Mouse (Mus musculus): Measurements from ENCODE around the gene Tfap2a.

Gene Tfap2a

DNA sequence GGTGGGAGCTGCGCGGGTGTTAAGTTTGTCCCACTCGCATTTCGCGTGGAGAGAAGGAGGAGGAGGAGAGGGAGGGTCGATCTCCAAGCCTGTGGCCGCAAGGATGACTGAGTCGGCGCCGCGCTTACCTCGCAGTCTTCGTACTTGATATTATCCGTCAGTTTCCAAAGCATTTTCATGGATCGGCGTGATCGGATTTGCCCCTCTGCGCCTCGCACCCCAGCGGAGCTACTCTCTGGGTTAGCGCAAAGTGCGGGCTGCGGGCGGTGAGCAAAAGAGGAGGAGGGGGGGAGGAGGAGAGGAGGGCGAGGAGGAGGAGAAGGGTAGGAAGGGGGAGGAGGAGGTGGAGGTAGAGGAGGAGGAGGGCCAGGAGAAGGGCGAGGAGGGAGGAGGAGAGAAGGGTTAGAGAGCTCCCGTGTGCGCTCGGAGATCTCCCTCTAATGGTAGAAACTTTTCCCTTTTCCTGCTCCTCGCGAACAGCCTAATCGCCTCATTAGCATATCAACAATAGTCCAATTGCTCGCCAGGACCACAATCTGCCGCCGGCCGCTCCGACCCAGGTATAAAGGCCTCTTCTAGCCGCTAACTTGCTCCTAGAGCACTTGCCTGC lies 4.5 kb downstream of the Tfap2a start:
- no peak for DNase-seq

- no peak for DNase-seq
Observed at GRCm38 (mm10) chr13:40732816-40733541, 5.2 kb downstream of the Tfap2a start.

DNA sequence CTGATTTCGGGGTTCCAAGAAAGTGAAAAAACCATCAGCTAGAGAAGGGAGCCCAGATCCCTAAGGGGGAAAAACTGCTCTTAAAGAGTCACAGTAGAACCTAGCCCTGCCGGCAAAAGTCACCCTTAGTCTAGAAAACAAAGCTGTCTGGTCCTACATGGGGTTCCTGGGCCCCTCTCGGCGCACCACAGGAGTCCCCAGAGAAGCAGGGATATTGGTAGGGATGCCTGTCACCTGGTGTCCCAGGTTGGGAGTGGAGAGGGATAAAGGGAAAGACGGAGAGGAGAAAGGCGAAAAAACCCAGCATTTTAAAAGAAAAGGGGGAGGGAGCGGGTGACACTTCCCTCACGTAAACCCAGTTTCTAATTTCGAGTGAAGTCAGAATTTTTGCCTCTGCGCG lies 6.1 kb downstream of the Tfap2a start:
- DNase-seq = no peak

DNA sequence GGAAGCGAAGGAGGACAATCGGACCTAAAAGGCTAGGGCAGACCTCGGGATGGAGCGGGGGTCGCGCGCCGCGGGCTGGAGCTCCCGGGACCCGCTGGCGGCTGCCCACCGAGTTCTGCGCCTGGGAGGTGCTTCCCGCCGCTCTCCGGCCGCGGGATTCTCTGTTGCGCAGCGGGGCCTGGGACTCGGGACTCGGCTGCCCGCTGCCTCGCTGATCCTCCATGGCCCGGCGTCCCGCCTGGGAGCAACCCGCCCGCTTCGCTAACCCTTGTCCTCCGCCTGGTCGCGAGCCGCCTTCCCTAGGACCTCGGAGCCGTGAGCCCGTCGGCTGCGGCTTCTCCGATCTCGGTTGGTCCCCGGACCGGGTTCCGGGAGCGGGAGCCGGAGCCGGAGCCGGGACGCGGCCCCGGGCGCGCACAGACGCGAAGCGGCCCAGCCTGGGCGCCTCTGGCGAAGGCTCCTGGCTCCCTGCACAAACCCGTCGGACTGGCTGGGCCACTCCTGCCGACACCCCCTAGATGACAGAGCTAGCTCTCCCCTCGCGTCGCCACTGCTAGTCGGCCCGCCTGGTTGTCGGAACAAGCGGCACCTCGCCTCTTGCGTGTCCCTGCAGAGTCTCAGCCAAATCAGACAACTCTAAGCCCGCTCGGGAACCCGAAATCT lies 6.9 kb downstream of the Tfap2a start:
- no peak for DNase-seq

- DNase-seq = no peak
Observed at GRCm38 (mm10) chr13:40730651-40731178, 7.5 kb downstream of the Tfap2a start.

- no peak for DNase-seq
Observed at GRCm38 (mm10) chr13:40729592-40730431, 8.4 kb downstream of the Tfap2a start.

DNA sequence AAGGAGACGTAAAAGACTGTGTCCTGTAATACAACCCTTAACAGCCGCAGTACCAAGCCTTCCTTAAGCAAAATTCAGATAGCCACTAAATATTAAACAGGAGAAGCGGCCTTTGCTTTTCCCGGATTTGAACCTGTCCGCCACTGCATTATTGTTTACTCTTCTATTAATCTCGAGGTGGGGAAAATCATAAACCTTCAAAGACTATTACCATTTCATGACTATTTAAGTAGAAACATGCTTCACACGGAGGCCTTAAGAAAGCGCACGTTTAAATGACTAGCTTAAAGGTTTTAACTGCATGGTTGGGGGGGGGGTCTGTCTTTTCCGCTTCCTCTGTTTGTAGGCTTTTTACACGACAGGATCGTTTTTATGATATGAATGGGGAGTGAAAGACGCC lies 9.1 kb downstream of the Tfap2a start:
- no peak for DNase-seq

- no peak for DNase-seq
Observed at GRCm38 (mm10) chr13:40728626-40728990, 9.6 kb downstream of the Tfap2a start.

GRCm38 (mm10) chr13:40727731-40728625 lies 10.2 kb downstream of the Tfap2a start:
- DNase-seq = no peak

- no peak for DNase-seq
Observed at GRCm38 (mm10) chr13:40725924-40726323, 12.3 kb downstream of the Tfap2a start.

DNA sequence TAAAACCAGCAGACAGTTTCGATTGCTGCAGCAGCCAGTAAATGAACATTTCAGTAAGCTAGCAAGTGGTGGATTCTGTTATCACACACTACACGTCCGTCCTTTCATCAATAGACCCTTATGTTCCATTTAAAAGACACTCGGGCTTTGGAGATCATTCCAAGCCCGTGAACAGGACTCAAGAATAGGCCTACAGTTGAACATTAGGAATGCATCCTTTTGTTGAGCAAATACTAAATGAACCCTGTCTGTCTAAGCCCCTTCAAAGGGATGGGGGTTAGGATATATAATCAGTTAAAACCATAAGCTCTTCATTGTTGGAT lies 14.6 kb downstream of the Tfap2a start:
- no peak for DNase-seq

DNA sequence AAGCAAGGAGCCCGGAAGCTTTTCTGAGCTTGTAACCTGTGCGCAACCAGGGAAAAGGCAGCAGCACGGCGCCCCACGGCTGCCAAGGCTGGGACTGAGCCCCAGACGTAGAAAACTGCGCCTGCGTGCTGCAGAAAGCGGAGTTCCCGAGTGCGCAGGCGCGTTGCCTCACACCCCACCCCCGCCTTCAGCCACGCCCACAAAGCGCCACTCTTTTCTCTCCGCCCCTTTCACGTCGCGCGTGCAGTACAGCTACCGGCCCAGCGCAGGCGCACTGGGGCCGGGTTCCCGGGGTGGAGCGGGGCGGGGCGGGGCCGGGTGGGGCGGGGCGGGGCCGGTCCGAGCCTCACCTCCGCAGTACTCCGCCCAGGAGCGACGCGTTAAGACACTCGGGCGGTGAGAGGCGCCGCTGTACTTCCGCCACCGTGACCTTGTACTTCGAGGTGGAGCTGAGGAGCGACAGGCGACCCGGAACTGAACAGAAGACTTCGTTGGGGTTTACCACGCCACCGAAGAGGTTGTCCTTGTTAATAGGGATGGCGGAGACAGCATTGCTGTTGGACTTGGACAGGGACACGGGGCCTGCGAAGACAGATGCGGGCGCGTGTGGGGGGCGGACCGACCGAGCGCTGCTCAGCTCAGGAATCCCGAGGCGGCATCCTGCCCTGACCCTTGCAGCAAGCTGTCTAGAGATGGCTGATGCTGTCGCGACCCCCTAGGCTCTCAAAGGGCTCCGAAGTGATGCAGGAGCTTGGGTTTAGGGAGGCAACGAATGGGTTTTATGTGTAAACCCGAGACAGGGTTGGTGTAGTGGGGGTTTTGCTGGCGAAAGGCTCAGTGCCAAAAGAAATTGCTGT lies 15.2 kb downstream of the Tfap2a start:
- DNase-seq = peak; percentile 75 to 82

DNA sequence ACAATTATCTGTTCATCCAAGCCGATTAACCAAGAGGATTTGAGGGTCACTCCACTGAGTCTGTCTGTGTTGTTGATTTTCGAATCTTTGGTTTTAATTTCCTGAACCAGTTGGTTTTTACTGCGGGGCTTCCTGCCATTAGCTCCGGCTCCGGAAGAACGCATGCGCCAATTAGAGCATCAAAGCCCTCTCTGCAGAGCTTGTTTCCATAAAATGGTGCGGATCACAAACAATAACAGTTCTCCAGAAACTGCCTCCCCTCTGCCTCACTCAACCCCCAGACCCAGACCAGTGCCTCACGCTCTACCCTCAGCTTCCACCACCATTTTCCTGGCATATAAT lies 18.5 kb downstream of the Tfap2a start:
- DNase-seq = no peak

GRCm38 (mm10) chr13:40719066-40719740 lies 19.0 kb downstream of the Tfap2a start:
- no peak for DNase-seq

DNA sequence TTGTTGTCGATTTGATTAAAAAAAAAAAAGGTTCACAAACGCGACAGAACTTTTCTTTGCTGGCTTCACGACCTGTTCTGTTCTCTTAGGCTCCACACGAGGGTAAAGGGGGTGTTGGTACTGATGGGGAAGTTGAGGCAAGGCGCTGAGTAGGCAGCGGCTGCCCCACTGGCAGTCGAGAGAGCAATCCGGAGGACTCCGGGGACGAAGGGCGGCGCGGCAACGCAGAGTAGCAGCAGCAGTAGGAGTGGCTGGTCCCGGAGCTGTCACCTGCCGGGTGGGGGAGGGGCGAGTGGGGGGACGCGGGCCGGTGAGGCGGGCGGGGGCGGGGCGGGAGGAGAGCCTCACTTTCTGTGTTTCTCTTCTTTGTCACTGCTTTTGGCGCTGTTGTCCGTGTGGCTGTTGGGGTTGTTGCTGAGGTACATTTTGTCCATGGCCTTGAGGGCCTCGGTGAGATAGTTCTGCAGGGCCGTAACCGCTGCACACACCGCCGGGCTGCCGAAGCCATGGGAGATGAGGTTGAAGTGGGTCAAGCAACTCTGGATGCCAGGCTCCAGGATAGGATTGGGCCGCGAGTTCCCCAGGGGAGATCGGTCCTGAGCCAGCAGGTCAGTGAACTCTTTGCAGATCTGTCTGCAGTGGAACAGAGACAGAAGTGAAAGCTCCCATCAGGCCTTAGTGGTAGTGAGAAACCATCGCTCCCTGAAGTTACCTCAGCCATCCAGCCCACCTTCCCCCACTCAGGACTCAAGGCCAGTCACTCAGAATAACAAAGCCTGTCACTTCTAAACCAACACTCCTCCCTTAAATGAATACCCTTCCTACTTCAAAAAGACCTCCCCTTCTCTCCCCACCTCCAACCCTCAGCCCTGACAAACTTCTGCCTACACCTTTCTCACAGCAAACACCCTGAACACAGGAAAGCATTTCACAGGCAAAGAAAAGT lies 21.1 kb downstream of the Tfap2a start:
- DNase-seq = no peak

DNA sequence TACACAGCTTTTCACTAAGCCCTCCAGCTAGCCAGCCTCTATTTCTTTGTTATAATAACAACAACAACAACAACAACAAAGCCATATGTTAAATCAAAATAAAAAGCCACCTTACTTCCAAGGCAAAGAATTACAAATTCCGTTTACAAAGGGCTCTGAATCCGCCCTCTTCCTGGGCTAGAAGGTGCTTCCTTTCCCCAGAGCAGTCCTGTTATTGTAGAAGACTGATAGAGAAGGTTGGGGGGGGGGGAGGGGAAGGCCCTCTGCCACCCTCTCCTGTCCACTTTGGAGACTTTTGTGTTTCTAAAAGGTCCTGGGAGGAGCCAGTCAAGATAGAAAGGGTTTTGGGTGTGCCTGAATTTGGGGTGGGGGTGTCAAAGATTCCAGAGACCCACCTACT lies 23.6 kb downstream of the Tfap2a start:
- no peak for DNase-seq

GRCm38 (mm10) chr13:40713681-40714080 lies 24.5 kb downstream of the Tfap2a start:
- DNase-seq = no peak

- no peak for DNase-seq
Observed at GRCm38 (mm10) chr13:40713241-40713640, 24.9 kb downstream of the Tfap2a start.

DNA sequence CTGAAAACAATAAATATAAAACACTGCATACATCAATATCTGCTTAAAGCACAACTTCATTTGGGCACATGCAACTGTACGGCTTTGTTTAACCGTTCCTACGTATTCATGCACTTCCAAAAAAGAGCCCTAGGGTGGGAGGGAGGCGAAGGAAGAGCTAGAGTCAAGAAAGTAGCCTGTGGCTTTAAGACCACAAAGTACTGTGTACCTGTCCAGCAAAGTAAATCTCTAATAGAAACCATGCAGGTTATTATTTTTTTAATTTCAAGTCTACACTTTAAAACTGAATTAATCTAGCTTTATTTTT lies 25.7 kb downstream of the Tfap2a start:
- no peak for DNase-seq
